Comparison of ENCODE assay signal across 14 mouse cellular contexts in genomic region chr3:34959044-34959521, GRCm38 (mm10).
DNase-seq lines count a peak whose midpoint lies in the region; ATAC-seq lines count a peak whose summit lies in the region.
"Had no signal": no experiment of that assay in that cellular context is flagged by ENCODE, and none has a peak within 500 bp of the region (broad histone marks: within the 10 kb centered on the region; RNA-seq: fewer than 3 reads in every experiment).

No protein-coding gene starts in this region.

- 31% methylated on average over 19 of the region's 19 CpGs for WGBS in heart, embryonic 11.5 days (ENCODE audit: insufficient replicate concordance)
- whole genome bisulfite sequencing in hindbrain, embryonic 12.5 days, result 44% methylated on average over 19 of the region's 19 CpGs
- 21% methylated on average over 19 of the region's 19 CpGs for WGBS in midbrain, embryonic 14.5 days

- H3K4me3 ChIP-seq in heart, embryonic 11.5 days (ENCODE audit: low read depth, low read length), result no peak overlapping the region
- no peak overlapping the region for H3K4me3 ChIP-seq in hindbrain, embryonic 12.5 days
- no peak overlapping the region for H3K4me3 ChIP-seq in midbrain, embryonic 14.5 days (replicated peaks; ENCODE audit: low read depth, low read length)
- H3K4me3 ChIP-seq: erythroblast, embryonic 14.5 days; left cerebral cortex, adult 2 months; limb, embryonic 13.5 days had no signal

- no peak for ATAC-seq in heart, embryonic 11.5 days (replicated peaks; ENCODE audit: insufficient number of reproducible peaks, low FRiP score, low TSS enrichment)
- ATAC-seq in hindbrain, embryonic 12.5 days (ENCODE audit: low FRiP score), result peak; percentile 79
- peak; percentile 53 for ATAC-seq in midbrain, embryonic 14.5 days (ENCODE audit: low FRiP score, low TSS enrichment)
- ATAC-seq: liver, postnatal 0 days had no signal

- H3K27ac ChIP-seq in heart, embryonic 11.5 days (ENCODE audit: low read depth, low read length), result no peak overlapping the region
- H3K27ac ChIP-seq in hindbrain, embryonic 12.5 days, result no peak overlapping the region
- 0 out of 2 replicates have a peak overlapping the region, but pooled peaks have one; percentile 8 for H3K27ac ChIP-seq in midbrain, embryonic 14.5 days (replicated peaks; ENCODE audit: low read depth, low read length)
- H3K27ac ChIP-seq: left cerebral cortex, adult 2 months; limb, embryonic 13.5 days had no signal

- H3K27me3 ChIP-seq in heart, embryonic 11.5 days (ENCODE audit: control insufficient read depth, insufficient read depth, low read length), result peaks cover 50% of the 10 kb centered on the region
- H3K27me3 ChIP-seq in hindbrain, embryonic 12.5 days, result no peaks in the 10 kb centered on the region
- no peaks in the 10 kb centered on the region for H3K27me3 ChIP-seq in midbrain, embryonic 14.5 days (ENCODE audit: control insufficient read depth, insufficient read depth, low read length)
- H3K27me3 ChIP-seq: limb, embryonic 13.5 days had no signal

- H3K9ac ChIP-seq in heart, embryonic 11.5 days (ENCODE audit: low read depth, low read length), result no peak overlapping the region
- 0 out of 2 replicates have a peak overlapping the region, but pooled peaks have one; percentile 24 for H3K9ac ChIP-seq in hindbrain, embryonic 12.5 days
- H3K9ac ChIP-seq in midbrain, embryonic 14.5 days (replicated peaks; ENCODE audit: low read length), result no peak overlapping the region
- H3K9ac ChIP-seq: limb, embryonic 13.5 days; liver, postnatal 0 days had no signal

- no peaks in the 10 kb centered on the region for H3K9me3 ChIP-seq in heart, embryonic 11.5 days (replicated peaks; ENCODE audit: control insufficient read depth, low read length)
- H3K9me3 ChIP-seq in hindbrain, embryonic 12.5 days (replicated peaks), result no peaks in the 10 kb centered on the region
- no peaks in the 10 kb centered on the region for H3K9me3 ChIP-seq in midbrain, embryonic 14.5 days (ENCODE audit: control insufficient read depth, low read length)
- H3K9me3 ChIP-seq: limb, embryonic 13.5 days had no signal

- no peaks in the 10 kb centered on the region for H3K4me1 ChIP-seq in heart, embryonic 11.5 days (ENCODE audit: control insufficient read depth, insufficient read depth, low read length)
- 0 out of 2 replicates have a peak, but pooled peaks cover 7% of the 10 kb centered on the region for H3K4me1 ChIP-seq in hindbrain, embryonic 12.5 days
- H3K4me1 ChIP-seq in midbrain, embryonic 14.5 days (ENCODE audit: control insufficient read depth, insufficient read depth, low read length), result no peaks in the 10 kb centered on the region
- H3K4me1 ChIP-seq: limb, embryonic 13.5 days had no signal

- H3K4me2 ChIP-seq in heart, embryonic 11.5 days, result peak overlapping the region; percentile 20
- peak overlapping the region; percentile 37 for H3K4me2 ChIP-seq in hindbrain, embryonic 12.5 days (replicated peaks)
- H3K4me2 ChIP-seq in midbrain, embryonic 14.5 days (ENCODE audit: low read length), result peak overlapping the region; percentile 44
- H3K4me2 ChIP-seq: limb, embryonic 13.5 days had no signal

- H3K36me3 ChIP-seq in heart, embryonic 11.5 days (ENCODE audit: control insufficient read depth, insufficient read depth, low read length), result no peaks in the 10 kb centered on the region
- no peaks in the 10 kb centered on the region for H3K36me3 ChIP-seq in hindbrain, embryonic 12.5 days
- H3K36me3 ChIP-seq in midbrain, embryonic 14.5 days (ENCODE audit: control insufficient read depth, insufficient read depth, low read length), result no peaks in the 10 kb centered on the region
- H3K36me3 ChIP-seq: limb, embryonic 13.5 days had no signal

- intact Hi-C loops in heart, postnatal 25 days (cut with DNase I), result no loop called here

- DNase-seq in heart, postnatal 25 days (ENCODE audit: low spot score), result no peak
- peak; percentile 39 for DNase-seq in embryo, embryonic 10.5 days (ENCODE audit: low spot score)
- peak; percentile 68 for DNase-seq in midbrain, embryonic 14.5 days
- DNase-seq in testis, postnatal 14 days (ENCODE audit: low spot score), result no peak
- DNase-seq in adrenal gland, adult 8-10 months, result no peak
- DNase-seq in cerebellum, postnatal 14 days, result no peak
- DNase-seq: adrenal gland, postnatal 25 days; kidney, postnatal 25 days; liver, postnatal 0 days had no signal

Comparison
In these comparisons a context has a peak if more than half of its experiments do, and no peak if none do; other contexts are left out.
1. DNase-seq: peak in embryo, embryonic 10.5 days (single experiment) and midbrain, embryonic 14.5 days (single experiment); none in heart, postnatal 25 days (single experiment), testis, postnatal 14 days (single experiment), adrenal gland, adult 8-10 months (single experiment) and cerebellum, postnatal 14 days (0 of 2).
2. Peak in every context shown above with its lines, with median percentiles within 50 percentile points of each other: H3K4me2 ChIP-seq.